Mouse (Mus musculus) testis, adult 2 months (tissue): ENCODE results near the gene 4933406M09Rik.

Experiments used
- CTCF ChIP-seq: fragments of 200-500 bp; IDR thresholded peaks from 2 replicates; pipeline ENCODE4 v1.5.1; 2012; ENCODE audit warnings: low read depth, mild to moderate bottlenecking, inconsistent platforms, low read length, moderate library complexity; ENCODE audit not compliant: control insufficient read depth, insufficient read depth, insufficient replicate concordance
- POLR2A ChIP-seq: fragments of 200-500 bp; IDR thresholded peaks from 2 replicates; pipeline ENCODE4 v1.6.1; 2012; ENCODE audit warnings: low read depth, mild to moderate bottlenecking, inconsistent platforms, low read length, moderate library complexity; ENCODE audit not compliant: control insufficient read depth

- TF ChIP-seq CTCF (no peak), POLR2A (no peak)
Measured at GRCm38 (mm10) chr1:134393827-134394226, 8.1 kb downstream of the 4933406M09Rik start.
